Mouse (Mus musculus) heart, embryonic 16.5 days (tissue): ENCODE measurements around the gene Ptprf. TPM values are rescaled to one million over a fixed set of nuclear protein-coding genes. Genes with fewer than 3 reads are reported as not detected.

ENCODE experiments used
- ATAC-seq: fragments of 200-750 bp; cut with Nextera tagmentation; replicated peaks from 2 replicates; pipeline ENCODE4 v1.8.0; 2017; ENCODE audit warnings: moderate number of reproducible peaks; ENCODE audit not compliant: insufficient read depth, low FRiP score; ENCODE audit errors: extremely low read depth
- H3K27ac ChIP-seq: fragments of 300-500 bp; sonication (generic); 2 replicates; pipeline ENCODE4 v1.5.1; 2014; ENCODE audit warnings: mild to moderate bottlenecking, low read length, control low read depth, moderate library complexity
- H3K27me3 ChIP-seq: fragments of 300-500 bp; sonication (generic); 2 replicates; pipeline ENCODE4 v1.6.1; 2014; ENCODE audit warnings: low read length, mixed read lengths; ENCODE audit not compliant: control insufficient read depth, insufficient read depth
- H3K36me3 ChIP-seq: fragments of 300-500 bp; sonication (generic); 2 replicates; pipeline ENCODE4 v1.6.1; 2014; ENCODE audit not compliant: control insufficient read depth, insufficient read depth
- H3K4me1 ChIP-seq: fragments of 300-500 bp; sonication (generic); 2 replicates; pipeline ENCODE4 v1.6.1; 2014; ENCODE audit warnings: low read length, mixed read lengths; ENCODE audit not compliant: control insufficient read depth, insufficient read depth
- H3K4me2 ChIP-seq: fragments of 300-500 bp; sonication (generic); 2 replicates; pipeline ENCODE4 v1.6.1; 2014; ENCODE audit warnings: low read depth, mild to moderate bottlenecking, control low read depth, low read length
- H3K4me3 ChIP-seq: fragments of 300-500 bp; sonication (generic); 2 replicates; pipeline ENCODE4 v1.5.1; 2014; ENCODE audit warnings: mild to moderate bottlenecking, control low read depth, low read length
- H3K9ac ChIP-seq: fragments of 300-500 bp; sonication (generic); 2 replicates; pipeline ENCODE4 v1.6.1; 2014; ENCODE audit warnings: low read length, control low read depth
- H3K9me3 ChIP-seq: fragments of 300-500 bp; sonication (generic); replicated peaks from 2 replicates; pipeline ENCODE4 v1.6.1; 2016; ENCODE audit warnings: low read length; ENCODE audit not compliant: control insufficient read depth
- WGBS: fragments of 180-500 bp; shearing (Covaris S2); extraction: QIAGEN DNeasy Blood & Tissue Kit; methylation state at CpG from one replicate; pipeline ENCODE4 v1.1.7; 2014; 5-methylcytosine and 5-hydroxymethylcytosine counted together
- microRNA-seq: library from miRNA; unstranded; fragments of <30 nt; microRNA quantifications from one replicate; pipeline ENCODE4, GENCODE M21; 2017
- polyA plus RNA-seq: library from polyadenylated mRNA; unstranded; fragments of >200 nt; fragmentation: Nextera tagmentation; extraction: Ambion mirVana; gene quantifications from 2 replicates; pipeline ENCODE4 v1.2.1, GENCODE M21; 2015

The Ptprf gene
- polyA plus RNA-seq, 1 experiment from 2014 or later = 22.9 TPM

GRCm38 (mm10) chr4:118180301-118181080 is 110.7 kb downstream of the Ptprf start:
- no peak for ATAC-seq
- Histone ChIP-seq H3K36me3 (peaks cover 18% of the 10 kb centered on the region), H3K9ac (peak overlapping the region; percentile 85), H3K4me2 (peak overlapping the region; percentile 96), H3K27ac (peak overlapping the region; percentile 100), H3K27me3 (no peaks in the 10 kb centered on the region), H3K9me3 (no peaks in the 10 kb centered on the region), H3K4me3 (peak overlapping the region; percentile 88), H3K4me1 (peaks cover 12% of the 10 kb centered on the region)
- 12% methylated on average over 17 of the region's 17 CpGs for WGBS

GRCm38 (mm10) chr4:118179467-118180300 is 111.5 kb downstream of the Ptprf start, which contains the start of gene Kdm4a:
Gene Kdm4a (minus strand): TSS chr4:118180043.
- Histone ChIP-seq H3K27me3 (no peaks in the 10 kb centered on the region), H3K9me3 (no peaks in the 10 kb centered on the region), H3K4me2 (peak within 1 kb of the TSS; percentile 96), H3K4me3 (peak within 1 kb of the TSS; percentile 88), H3K9ac (peak within 1 kb of the TSS; percentile 93), H3K4me1 (peaks cover 12% of the 10 kb centered on the region), H3K36me3 (peaks cover 26% of the 10 kb centered on the region), H3K27ac (peak within 1 kb of the TSS; percentile 100)
- ATAC-seq = peak; percentile 99
- under 1% methylated on average over 38 of the region's 38 CpGs for WGBS

- peak overlapping the region; percentile 71 for H3K27ac ChIP-seq
- no peaks in the 10 kb centered on the region for H3K27me3 ChIP-seq
- peak overlapping the region; percentile 93 for H3K9ac ChIP-seq
- ATAC-seq = no peak
- H3K9me3 ChIP-seq = no peaks in the 10 kb centered on the region
- peak overlapping the region; percentile 78 for H3K4me2 ChIP-seq
- WGBS = under 1% methylated on average over 12 of the region's 12 CpGs
- H3K4me3 ChIP-seq = peak overlapping the region; percentile 88
- peaks cover 33% of the 10 kb centered on the region for H3K36me3 ChIP-seq
- H3K4me1 ChIP-seq = peaks cover 12% of the 10 kb centered on the region
Observed at GRCm38 (mm10) chr4:118178952-118179466, 112.2 kb downstream of the Ptprf start.

- Histone ChIP-seq H3K27me3 (no peaks in the 10 kb centered on the region), H3K36me3 (peaks cover 88% of the 10 kb centered on the region), H3K4me1 (no peaks in the 10 kb centered on the region), H3K4me2 (no peak overlapping the region), H3K27ac (no peak overlapping the region), H3K9ac (no peak overlapping the region), H3K4me3 (no peak overlapping the region), H3K9me3 (no peaks in the 10 kb centered on the region)
- 92% methylated on average over 12 of the region's 12 CpGs for WGBS
- no peak for ATAC-seq
Observed at GRCm38 (mm10) chr4:118172461-118172860, 118.7 kb downstream of the Ptprf start.

- H3K9me3 ChIP-seq = no peaks in the 10 kb centered on the region
- no peak overlapping the region for H3K27ac ChIP-seq
- peaks cover 88% of the 10 kb centered on the region for H3K36me3 ChIP-seq
- H3K9ac ChIP-seq = no peak overlapping the region
- H3K4me2 ChIP-seq = no peak overlapping the region
- H3K27me3 ChIP-seq = no peaks in the 10 kb centered on the region
- WGBS = 87% methylated on average over 9 of the region's 9 CpGs
- ATAC-seq = no peak
- H3K4me3 ChIP-seq = no peak overlapping the region
- H3K4me1 ChIP-seq = no peaks in the 10 kb centered on the region
Observed at GRCm38 (mm10) chr4:118171006-118171405, 120.2 kb downstream of the Ptprf start.

- Histone ChIP-seq H3K4me3 (no peak overlapping the region), H3K9ac (no peak overlapping the region), H3K27me3 (no peaks in the 10 kb centered on the region), H3K9me3 (0 out of 2 replicates have a peak, but pooled peaks cover 2% of the 10 kb centered on the region), H3K27ac (no peak overlapping the region), H3K4me2 (no peak overlapping the region), H3K36me3 (peaks cover 90% of the 10 kb centered on the region), H3K4me1 (no peaks in the 10 kb centered on the region)
- 94% methylated on average over 12 of the region's 12 CpGs for WGBS
- no peak for ATAC-seq
Observed at GRCm38 (mm10) chr4:118162123-118162522, 129.1 kb downstream of the Ptprf start.

Small RNA genes within 50 kb of the gene (microRNA-seq; reads per million reads assigned to microRNA genes)
- gene Mir7226 = not detected

Other genes starting within 250 kb of the Ptprf start
- 7.8 and 8.9 TPM in 2 replicates for gene St3gal3, start 156.5 kb downstream of the Ptprf start, polyA plus RNA-seq
- 19.0 and 19.4 TPM in 2 replicates for gene Kdm4a, start 111.4 kb downstream of the Ptprf start, polyA plus RNA-seq
- gene Szt2, start 117.9 kb upstream of the Ptprf start, polyA plus RNA-seq = 5.3 and 5.5 TPM in 2 replicates
- 67.8 and 70.6 TPM in 2 replicates for gene Med8, start 117.9 kb upstream of the Ptprf start, polyA plus RNA-seq
- 66.5 and 69.4 TPM in 2 replicates for gene Elovl1, start 136.7 kb upstream of the Ptprf start, polyA plus RNA-seq
- gene Cdc20, start 145.9 kb upstream of the Ptprf start, polyA plus RNA-seq = 189 and 195 TPM in 2 replicates
- 0.88 and 1.2 TPM in 2 replicates for gene Mpl, start 166.1 kb upstream of the Ptprf start, polyA plus RNA-seq
- 52.1 and 60.8 TPM in 2 replicates for gene Tie1, start 198.7 kb upstream of the Ptprf start, polyA plus RNA-seq
- 1.4 and 1.8 TPM in 2 replicates for gene 2610528J11Rik, start 235.6 kb upstream of the Ptprf start, polyA plus RNA-seq